Mouse (Mus musculus) MEL (cell line): ENCODE data around the gene Cdh13. TPM values are rescaled to one million over a fixed set of nuclear protein-coding genes. Genes with fewer than 3 reads are reported as not detected.

Experiments
- DNase-seq: peaks from one replicate; pipeline ENCODE4 v3.0.0; 2011; ENCODE audit warnings: low read depth, low spot score
- H3K27ac ChIP-seq: 2 replicates; pipeline ENCODE4 v1.5.1; 2012; ENCODE audit warnings: low read depth, mild to moderate bottlenecking, control low read depth, low read length, moderate library complexity; ENCODE audit not compliant: control insufficient read depth
- H3K27me3 ChIP-seq, 2 experiments: fragments of 150-350 bp in 1 of 2; sonication (generic) in 1 of 2; 2 replicates each; pipeline ENCODE4 v1.6.1; 2012; ENCODE audit warnings: low read length in 2 of 2, mild to moderate bottlenecking in 2 of 2, improper control_type of control experiment in 1 of 2, moderate library complexity in 1 of 2; ENCODE audit not compliant: insufficient read depth in 2 of 2, control insufficient read depth in 1 of 2
- H3K36me3 ChIP-seq, 2 experiments: 2 replicates each; pipeline ENCODE4 v1.6.1; 2012 to 2014; ENCODE audit warnings: low read length in 2 of 2, improper control_type of control experiment in 1 of 2, inconsistent platforms in 1 of 2, mild to moderate bottlenecking in 1 of 2; ENCODE audit not compliant: insufficient read depth in 2 of 2, control insufficient read depth in 1 of 2
- H3K4me1 ChIP-seq, 2 experiments: fragments of 150-350 bp in 1 of 2; sonication (generic) in 1 of 2; 2 replicates each; pipeline ENCODE4 v1.6.1; 2012; ENCODE audit warnings: low read length in 2 of 2, improper control_type of control experiment in 1 of 2, mild to moderate bottlenecking in 1 of 2; ENCODE audit not compliant: insufficient read depth in 2 of 2, control insufficient read depth in 1 of 2
- H3K4me3 ChIP-seq, 2 experiments: fragments of 150-350 bp in 1 of 2; sonication (generic) in 1 of 2; 2 replicates each; pipeline ENCODE4 v1.5.1; 2012; ENCODE audit warnings: low read depth in 2 of 2, low read length in 2 of 2, mild to moderate bottlenecking in 2 of 2, moderate library complexity in 2 of 2, control low read depth in 1 of 2, improper control_type of control experiment in 1 of 2; ENCODE audit not compliant: control insufficient read depth in 1 of 2, insufficient read depth in 1 of 2
- H3K79me2 ChIP-seq: 2 replicates; pipeline ENCODE4 v1.6.1; 2012; ENCODE audit warnings: mild to moderate bottlenecking, low read length, moderate library complexity; ENCODE audit not compliant: control insufficient read depth, poor library complexity, insufficient read depth
- H3K9ac ChIP-seq: 2 replicates; pipeline ENCODE4 v1.6.1; 2012; ENCODE audit warnings: low read depth, mild to moderate bottlenecking, control low read depth, low read length, moderate library complexity; ENCODE audit not compliant: control insufficient read depth, poor library complexity, severe bottlenecking
- H3K9me3 ChIP-seq: fragments of 150-350 bp; sonication (generic); replicated peaks from 2 replicates; pipeline ENCODE4 v1.6.1; 2012; ENCODE audit warnings: mild to moderate bottlenecking, low read length, improper control_type of control experiment, moderate library complexity; ENCODE audit not compliant: insufficient read depth
- CHD1 ChIP-seq: IDR thresholded peaks from 2 replicates; pipeline ENCODE4 v1.6.1; 2012; ENCODE audit warnings: low read depth, mild to moderate bottlenecking, inconsistent platforms, low read length, improper control_type of control experiment
- CHD2 ChIP-seq: IDR thresholded peaks from 2 replicates; pipeline ENCODE4 v1.6.1; 2011; ENCODE audit warnings: low read length, improper control_type of control experiment
- E2F4 ChIP-seq: IDR thresholded peaks from 2 replicates; pipeline ENCODE4 v1.6.1; 2011; ENCODE audit warnings: low read depth, low read length, improper control_type of control experiment, borderline replicate concordance
- EP300 ChIP-seq, 2 experiments: IDR thresholded peaks; 2 replicates each; pipeline ENCODE4 v1.6.1; 2011; ENCODE audit warnings: improper control_type of control experiment in 2 of 2, low read length in 2 of 2, low read depth in 1 of 2, mild to moderate bottlenecking in 1 of 2
- ETS1 ChIP-seq: IDR thresholded peaks from 2 replicates; pipeline ENCODE4 v1.6.1; 2012; ENCODE audit warnings: low read depth, mild to moderate bottlenecking, inconsistent platforms, low read length, improper control_type of control experiment, moderate library complexity
- GATA1 ChIP-seq: IDR thresholded peaks from 2 replicates; pipeline ENCODE4 v1.6.1; 2011; ENCODE audit warnings: low read depth, low read length, improper control_type of control experiment
- HCFC1 ChIP-seq: IDR thresholded peaks from 2 replicates; pipeline ENCODE4 v1.6.1; 2012; ENCODE audit warnings: low read depth, mild to moderate bottlenecking, inconsistent platforms, low read length, improper control_type of control experiment, moderate library complexity
- MEF2A ChIP-seq: IDR thresholded peaks from 2 replicates; pipeline ENCODE4 v1.6.1; 2014; ENCODE audit warnings: low read depth, mild to moderate bottlenecking, inconsistent platforms, low read length, improper control_type of control experiment; ENCODE audit not compliant: poor library complexity, insufficient replicate concordance, severe bottlenecking; ENCODE audit errors: extremely low read depth
- MYB ChIP-seq: IDR thresholded peaks from 2 replicates; pipeline ENCODE4 v1.6.1; 2011; ENCODE audit warnings: mild to moderate bottlenecking, low read depth, low read length, improper control_type of control experiment
- NELFE ChIP-seq: IDR thresholded peaks from 2 replicates; pipeline ENCODE4 v1.6.1; 2011; ENCODE audit warnings: low read depth, low read length, improper control_type of control experiment
- NRF1 ChIP-seq: IDR thresholded peaks from 2 replicates; pipeline ENCODE4 v1.6.1; 2014; ENCODE audit warnings: low read depth, mild to moderate bottlenecking, inconsistent platforms, low read length, improper control_type of control experiment, moderate library complexity; ENCODE audit not compliant: poor library complexity, insufficient read depth, severe bottlenecking
- SIN3A ChIP-seq: IDR thresholded peaks from 2 replicates; pipeline ENCODE4 v1.6.1; 2012; ENCODE audit warnings: low read length, improper control_type of control experiment, inconsistent platforms
- TAL1 ChIP-seq: IDR thresholded peaks from 2 replicates; pipeline ENCODE4 v1.6.1; 2012; ENCODE audit warnings: mild to moderate bottlenecking, inconsistent platforms, low read length, moderate library complexity, mixed read lengths
- TBP ChIP-seq: IDR thresholded peaks from 2 replicates; pipeline ENCODE4 v1.8.0; 2011; ENCODE audit warnings: low read depth, low read length, improper control_type of control experiment
- ZMIZ1 ChIP-seq: IDR thresholded peaks from 2 replicates; pipeline ENCODE4 v1.6.1; 2012; ENCODE audit warnings: low read depth, mild to moderate bottlenecking, inconsistent platforms, low read length, improper control_type of control experiment, moderate library complexity
- ZNF384 ChIP-seq: IDR thresholded peaks from 2 replicates; pipeline ENCODE4 v1.6.1; 2012; ENCODE audit warnings: low read depth, mild to moderate bottlenecking, inconsistent platforms, low read length, improper control_type of control experiment
- polyA plus RNA-seq, 2 experiments: library from polyadenylated mRNA; stranded (reverse) in 1 of 2; unstranded in 1 of 2; fragments of >175 nt in 1 of 2; fragments of >200 nt in 1 of 2; gene quantifications; 2 replicates each; pipeline versions ENCODE4 v1.2.1 to v1.2.4; 2012; ENCODE audit warnings: low replicate concordance in 2 of 2, low read depth in 1 of 2; ENCODE audit not compliant: insufficient read length in 2 of 2, insufficient read depth in 1 of 2, missing spikeins in 1 of 2
- total RNA-seq: library from RNA; depleted of rRNA; stranded (reverse); fragments of 300-350 nt; gene quantifications from 2 replicates; pipeline ENCODE4 v1.2.3, GENCODE M21; 2012

Gene Cdh13
- total and polyA plus RNA-seq, 3 experiments: not detected

DNA sequence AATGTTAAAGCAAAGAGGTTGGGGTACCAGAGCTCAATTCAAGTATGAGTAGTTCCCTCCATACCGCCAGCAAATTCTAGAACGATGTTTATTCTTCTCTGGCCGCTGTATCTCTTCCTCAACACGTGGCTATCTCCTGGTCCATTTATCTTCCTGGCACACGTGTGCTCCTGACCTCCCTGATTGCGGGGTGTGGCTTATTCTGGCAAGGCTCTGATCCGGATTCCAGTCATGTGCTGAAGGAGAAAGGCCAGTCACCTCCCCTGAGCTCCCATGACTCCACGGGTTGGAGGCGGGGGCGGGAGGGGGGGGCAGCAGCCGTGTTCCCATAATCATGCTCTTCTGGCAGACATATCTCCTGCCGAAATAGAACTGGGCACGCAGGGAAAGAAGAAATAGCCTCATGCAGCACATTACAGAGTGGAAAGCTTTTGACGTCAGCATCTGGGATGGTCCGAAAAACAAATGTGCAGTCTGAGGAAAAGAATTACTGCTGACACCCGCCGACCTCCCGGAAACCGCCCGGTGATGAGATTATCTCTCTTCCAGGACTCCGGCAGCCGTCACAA is 417.9 kb downstream of the Cdh13 start:
- DNase-seq: no peak
- Histone ChIP-seq H3K27me3 (no peaks in the 10 kb centered on the region), H3K79me2 (no peaks in the 10 kb centered on the region), H3K36me3 (no peaks in the 10 kb centered on the region), H3K4me1 (no peaks in the 10 kb centered on the region)
- no peak for TF ChIP-seq TBP
- TF ChIP-seq CHD1: no peak
- no peak for TF ChIP-seq E2F4
- TF ChIP-seq MYB: no peak
- no peak for TF ChIP-seq GATA1
- TF ChIP-seq NRF1: no peak
- TF ChIP-seq, all 39 proteins: peak for 0
- Histone ChIP-seq H3K9me3 (no peaks in the 10 kb centered on the region), H3K27ac (no peak overlapping the region), H3K9ac (no peak overlapping the region), H3K4me3 (no peak overlapping the region)

GRCm38 (mm10) chr8:118709366-118709765 is 425.8 kb downstream of the Cdh13 start:
- Histone ChIP-seq H3K4me1 (no peaks in the 10 kb centered on the region), H3K9me3 (no peaks in the 10 kb centered on the region), H3K27ac (no peak overlapping the region), H3K27me3 (no peaks in the 10 kb centered on the region), H3K36me3 (no peaks in the 10 kb centered on the region), H3K79me2 (no peaks in the 10 kb centered on the region), H3K9ac (no peak overlapping the region), H3K4me3 (no peak overlapping the region)
- TF ChIP-seq ZNF384 (no peak), ETS1 (no peak), SIN3A (no peak), ZMIZ1 (no peak), CHD2 (no peak)
- DNase-seq: no peak

- Histone ChIP-seq H3K36me3 (no peaks in the 10 kb centered on the region), H3K27me3 (no peaks in the 10 kb centered on the region), H3K9me3 (no peaks in the 10 kb centered on the region), H3K4me3 (no peak overlapping the region), H3K4me1 (no peaks in the 10 kb centered on the region), H3K79me2 (no peaks in the 10 kb centered on the region), H3K27ac (no peak overlapping the region), H3K9ac (no peak overlapping the region)
- TF ChIP-seq HCFC1 (no peak), NELFE (no peak), NRF1 (no peak), ZNF384 (no peak), MEF2A (no peak), TBP (no peak), TAL1 (no peak), EP300 (IDR thresholded peaks at IDR 0.05; ENCODE audit: low read depth in 1 of 2, low read length in 2 of 2) (no peak)
- no peak for DNase-seq
Observed at GRCm38 (mm10) chr8:118711631-118712030, 428.1 kb downstream of the Cdh13 start.
